Mouse (Mus musculus): ENCODE results near the gene Tsfm.
"Not testable (repeated sequence)": the region's sequence is repeated elsewhere in the genome, so short reads cannot be mapped to it uniquely, and the experiment has no call there.

The Tsfm gene

DNA sequence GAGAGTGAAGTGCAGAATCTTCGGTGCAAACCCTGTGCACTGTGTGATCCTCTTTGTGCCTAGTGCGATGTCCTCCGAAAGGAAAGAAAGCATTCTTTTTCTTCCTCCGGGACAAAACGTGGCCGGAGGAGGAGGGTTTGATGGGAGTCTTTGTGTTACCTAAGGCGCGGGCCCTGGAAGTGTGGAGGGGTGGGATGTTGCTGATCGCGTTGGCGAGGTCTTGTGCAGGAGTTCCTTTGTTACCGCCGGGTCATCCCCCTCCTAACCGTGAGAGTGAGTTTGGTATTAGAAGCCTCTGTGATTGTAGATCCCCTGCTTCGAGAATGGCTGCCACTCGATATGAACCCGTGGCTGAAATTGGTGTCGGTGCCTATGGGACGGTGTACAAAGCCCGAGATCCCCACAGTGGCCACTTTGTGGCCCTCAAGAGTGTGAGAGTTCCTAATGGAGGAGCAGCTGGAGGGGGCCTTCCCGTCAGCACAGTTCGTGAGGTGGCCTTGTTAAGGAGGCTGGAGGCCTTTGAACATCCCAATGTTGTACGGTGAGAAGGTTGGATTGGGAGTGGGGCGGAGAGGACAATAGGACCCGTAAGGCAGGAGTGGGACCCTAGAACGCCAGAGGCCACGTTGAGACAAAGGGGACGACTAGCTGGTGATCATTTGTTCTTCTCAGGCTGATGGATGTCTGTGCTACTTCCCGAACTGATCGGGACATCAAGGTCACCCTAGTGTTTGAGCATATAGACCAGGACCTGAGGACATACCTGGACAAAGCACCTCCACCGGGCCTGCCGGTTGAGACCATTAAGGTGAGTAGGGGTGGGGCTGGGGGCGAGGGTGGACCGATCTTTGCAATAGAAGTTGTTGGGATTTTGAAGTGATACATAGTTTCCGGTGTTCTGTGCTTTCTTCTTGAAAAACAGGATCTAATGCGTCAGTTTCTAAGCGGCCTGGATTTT is 33.6 kb upstream of the Tsfm start:
- no peak for DNase-seq (ENCODE audit: low spot score in 2 of 2)

DNA sequence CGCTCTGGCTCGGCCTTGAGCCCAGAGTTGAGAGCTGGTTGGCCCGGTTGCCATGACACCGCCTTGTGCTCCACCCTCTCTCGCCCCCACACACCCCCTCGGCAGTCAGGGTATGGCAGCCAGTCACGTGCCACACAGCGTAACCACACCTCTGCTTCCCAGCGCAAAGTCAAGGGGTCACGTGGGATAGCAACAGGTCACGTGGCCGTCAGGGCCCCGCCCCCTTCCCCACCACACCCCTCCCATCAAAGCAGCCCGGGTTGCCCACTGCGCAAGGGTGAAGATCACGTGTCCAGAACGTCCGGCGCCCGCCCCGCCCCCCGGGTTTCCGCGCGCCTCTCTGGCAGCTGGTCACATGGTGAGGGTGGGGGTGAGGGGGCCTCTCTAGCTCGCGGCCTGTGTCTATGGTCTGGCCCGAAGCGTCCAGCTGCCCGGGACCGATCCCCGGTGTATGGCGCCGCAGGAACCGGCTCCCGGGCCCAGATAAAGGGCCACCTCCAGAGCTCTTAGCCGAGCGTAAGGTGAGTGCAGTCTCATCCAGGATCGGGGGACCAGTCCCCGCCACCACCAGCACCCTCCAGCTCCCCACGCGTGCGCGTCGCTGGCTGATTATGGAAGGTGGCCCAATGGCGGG is 32.7 kb upstream of the Tsfm start, which contains the start of gene Cdk4:
Cdk4 (plus strand) TSS at position 296 of the 634 bp plus-strand sequence.
- DNase-seq (ENCODE audit: low spot score in 2 of 2) = peak; percentile 98

DNA sequence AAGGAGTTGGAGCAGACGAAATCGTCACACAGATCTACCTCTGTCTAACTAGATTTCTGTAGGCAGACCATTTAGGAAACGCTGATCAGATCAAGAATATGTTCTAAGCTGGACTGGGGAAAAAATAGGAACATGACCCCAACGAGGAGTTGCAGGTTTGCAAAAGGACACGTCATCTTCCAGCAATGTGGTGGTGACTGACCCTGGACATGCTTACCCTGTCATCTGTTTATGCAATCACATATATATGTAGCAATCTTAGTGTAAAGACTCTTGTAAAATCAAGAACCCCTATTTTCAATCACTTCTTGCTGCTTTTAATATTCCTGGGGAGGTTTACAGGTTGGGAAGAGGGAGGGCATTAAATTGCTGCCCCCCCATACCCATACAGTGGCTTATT is 31.9 kb upstream of the Tsfm start:
- no peak for DNase-seq (ENCODE audit: low spot score in 2 of 2)

DNA sequence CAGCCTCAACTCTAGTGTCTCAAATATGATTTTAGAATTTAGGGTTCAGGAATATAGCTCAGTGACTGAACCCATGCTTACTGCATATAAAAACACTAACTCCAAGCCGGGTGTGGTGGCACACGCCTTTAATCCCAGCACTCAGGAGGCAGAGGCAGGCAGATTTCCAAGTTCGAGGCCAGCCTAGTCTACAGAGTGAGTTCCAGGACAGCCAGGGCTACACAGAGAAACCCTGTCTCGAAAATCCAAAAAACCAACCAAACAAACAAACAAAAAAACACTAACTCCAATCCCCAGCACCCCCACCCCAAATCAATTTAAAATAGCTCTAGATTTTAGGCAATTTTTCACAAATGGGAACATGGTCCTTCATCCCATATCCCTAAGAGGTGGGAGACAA is 31.5 kb upstream of the Tsfm start:
- not testable (repeated sequence) for DNase-seq (ENCODE audit: low spot score in 2 of 2)

DNA sequence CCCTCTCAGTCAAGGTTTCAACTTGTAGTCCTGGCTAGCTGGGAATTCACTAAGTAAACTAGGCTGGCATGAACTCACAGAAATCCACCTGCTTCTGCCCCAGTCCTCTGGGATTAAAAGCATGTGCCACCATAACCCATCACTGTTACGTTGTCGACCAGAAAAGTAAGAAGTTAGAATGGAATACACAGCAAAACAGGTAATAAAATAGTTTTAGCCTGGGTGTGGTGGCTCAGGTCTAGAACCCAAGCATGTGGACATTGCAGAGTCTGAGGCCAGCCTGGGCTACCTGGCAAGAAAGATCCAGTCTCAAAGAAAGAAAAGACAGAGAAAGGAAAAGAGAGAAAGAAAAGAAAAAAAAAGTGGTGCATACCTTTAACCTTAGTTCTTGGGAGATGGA is 30.9 kb upstream of the Tsfm start:
- no peak for DNase-seq (ENCODE audit: low spot score in 2 of 2)

DNA sequence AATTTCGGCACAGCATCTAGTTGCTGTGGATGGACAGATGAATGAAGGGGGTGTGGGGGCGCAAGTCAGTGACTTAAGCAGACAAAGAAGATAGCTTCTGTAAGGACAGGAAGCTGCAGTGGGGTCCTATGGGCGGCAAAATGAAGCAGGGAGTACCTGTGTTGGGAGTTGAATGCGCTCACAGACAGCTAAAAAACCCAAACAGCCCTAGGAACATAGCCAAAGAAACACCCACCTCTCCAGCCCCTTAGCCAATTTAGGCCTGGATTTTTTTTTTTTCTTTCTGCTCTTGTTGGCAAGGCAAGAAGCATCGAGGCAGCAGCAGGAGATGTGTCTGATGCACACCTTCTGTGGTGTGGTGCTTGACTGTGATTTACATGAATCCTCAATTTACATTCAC is 30.4 kb upstream of the Tsfm start:
- DNase-seq (ENCODE audit: low spot score in 2 of 2) = no peak

DNA sequence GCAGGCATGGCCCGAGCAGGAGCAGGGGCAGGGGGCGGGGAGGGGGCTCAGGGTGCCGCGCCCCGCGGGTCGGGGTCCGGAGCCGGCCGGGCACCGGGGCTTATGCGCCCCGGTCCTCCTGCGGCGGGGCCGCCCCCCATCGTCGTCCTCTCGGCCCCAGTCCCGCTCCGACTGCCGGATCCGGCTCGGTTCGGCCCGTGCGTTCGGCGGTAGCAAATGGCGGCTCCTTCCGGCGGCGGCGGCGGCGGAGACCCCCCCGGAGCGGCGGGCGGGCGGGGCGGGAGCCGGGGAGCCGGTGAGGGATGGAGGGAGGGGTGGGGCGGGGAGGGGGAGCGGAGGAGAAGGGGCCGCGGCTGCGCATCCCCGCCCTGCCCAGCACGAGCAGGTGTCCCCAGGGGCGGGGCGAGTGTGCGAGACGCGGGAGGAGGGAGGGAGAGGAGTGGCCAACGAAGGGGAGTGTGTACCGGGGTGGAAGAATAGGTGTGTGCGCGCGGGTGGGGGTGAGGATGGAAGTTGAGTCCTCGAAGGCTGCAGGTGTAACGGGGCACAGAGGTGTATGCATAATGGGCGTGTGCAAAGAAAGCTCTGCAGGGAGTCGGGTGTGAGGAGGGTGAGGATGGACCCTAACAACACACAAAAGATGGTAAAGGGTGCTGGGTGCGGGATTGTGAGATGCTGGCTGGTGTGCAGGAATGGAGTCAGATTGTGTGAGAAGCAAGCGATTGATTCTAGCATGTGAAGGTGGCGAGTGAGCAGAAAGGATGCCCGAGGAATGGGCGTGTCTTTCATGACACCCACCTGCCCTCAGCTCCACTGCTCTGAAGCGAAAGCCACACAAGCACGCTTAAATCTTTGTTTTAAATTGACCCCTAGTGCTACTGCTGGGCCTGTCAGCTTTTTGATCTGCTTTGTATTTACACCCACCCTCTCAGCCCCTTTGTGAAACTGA is 29.6 kb upstream of the Tsfm start, which contains the start of gene March9:
March9 (minus strand) TSS at position 217 of the 949 bp plus-strand sequence.
- DNase-seq (ENCODE audit: low spot score in 2 of 2) = peak; percentile 67 to 71

DNA sequence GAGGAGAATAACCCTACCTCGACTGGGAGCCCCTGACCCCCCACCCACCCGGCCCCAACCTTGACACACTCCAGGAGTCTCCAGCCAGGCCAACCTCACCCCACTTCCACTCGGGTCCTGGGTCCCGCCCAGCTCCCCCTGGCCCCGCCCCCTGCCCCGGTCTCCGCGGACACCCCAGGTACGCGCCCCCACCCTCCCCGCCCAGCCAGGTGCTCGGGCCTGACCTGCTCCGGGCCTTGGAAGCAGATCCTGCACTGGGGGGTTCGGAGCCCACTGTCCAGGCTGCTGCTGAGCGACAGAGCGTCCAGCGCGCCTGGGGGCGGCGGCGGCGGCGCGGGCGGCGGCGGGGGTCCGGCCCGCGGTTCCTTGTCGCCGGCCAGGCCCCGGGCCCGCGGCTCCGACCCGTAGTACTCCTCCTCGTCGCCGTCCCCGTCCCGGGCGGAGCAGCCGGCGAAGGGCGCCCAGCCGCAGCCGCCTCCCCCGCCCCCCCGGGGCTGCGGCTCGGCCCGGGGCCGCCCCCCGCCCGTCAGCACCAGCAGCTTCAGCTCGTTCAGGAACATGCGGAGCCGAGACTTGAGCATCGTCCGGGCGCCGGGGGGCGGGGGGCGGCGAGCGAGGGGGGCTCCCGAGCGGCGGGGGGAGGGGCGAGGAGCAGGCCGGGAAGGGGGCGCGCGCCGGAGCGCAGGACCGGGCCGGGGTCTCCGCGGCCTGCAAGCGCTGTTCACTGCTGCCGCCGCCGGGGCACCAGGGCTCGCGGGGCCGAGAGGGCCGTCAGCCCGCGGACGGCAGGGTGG is 28.7 kb upstream of the Tsfm start:
- DNase-seq (ENCODE audit: low spot score in 2 of 2) = no peak

DNA sequence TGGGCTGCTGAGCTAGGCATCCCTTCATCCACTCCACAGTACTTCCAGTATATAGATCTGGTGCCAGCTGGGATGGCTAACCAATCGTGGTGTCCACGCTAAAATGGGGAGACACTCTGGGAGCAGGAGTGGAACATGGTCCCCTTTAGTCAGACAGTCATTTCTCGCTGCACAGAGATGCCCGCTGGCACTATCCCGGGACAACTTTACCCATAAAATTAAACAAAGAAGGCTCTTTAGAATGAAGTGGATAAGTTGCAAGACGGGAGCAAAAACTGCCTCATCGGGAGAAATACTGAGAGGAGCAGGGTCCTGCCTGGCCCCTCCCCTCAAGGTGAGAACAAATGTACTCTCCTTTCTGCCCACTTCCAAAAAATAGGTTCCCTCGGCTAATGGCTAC is 28.1 kb upstream of the Tsfm start:
- no peak for DNase-seq (ENCODE audit: low spot score in 2 of 2)

DNA sequence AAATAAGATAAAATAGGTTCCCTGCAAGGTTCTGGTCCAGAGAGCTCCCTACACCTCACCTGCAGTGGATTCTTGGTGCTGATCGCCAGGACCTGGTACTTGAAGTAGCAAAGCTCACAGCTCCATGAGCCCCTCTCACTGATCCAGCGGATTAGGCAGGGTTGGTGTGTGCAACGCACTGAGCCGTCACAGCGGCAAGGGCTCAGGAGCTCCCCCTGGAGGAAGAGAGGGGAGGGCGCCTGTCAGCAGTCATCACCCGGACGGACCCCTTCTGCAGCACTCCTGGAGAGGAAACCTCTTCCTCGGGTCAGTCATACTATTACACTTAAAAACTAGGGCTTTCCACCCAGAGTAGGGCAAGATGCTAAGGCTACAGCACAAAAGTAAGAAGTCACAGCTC is 27.5 kb upstream of the Tsfm start:
- peak; percentile 74 to 81 for DNase-seq (ENCODE audit: low spot score in 2 of 2)

DNA sequence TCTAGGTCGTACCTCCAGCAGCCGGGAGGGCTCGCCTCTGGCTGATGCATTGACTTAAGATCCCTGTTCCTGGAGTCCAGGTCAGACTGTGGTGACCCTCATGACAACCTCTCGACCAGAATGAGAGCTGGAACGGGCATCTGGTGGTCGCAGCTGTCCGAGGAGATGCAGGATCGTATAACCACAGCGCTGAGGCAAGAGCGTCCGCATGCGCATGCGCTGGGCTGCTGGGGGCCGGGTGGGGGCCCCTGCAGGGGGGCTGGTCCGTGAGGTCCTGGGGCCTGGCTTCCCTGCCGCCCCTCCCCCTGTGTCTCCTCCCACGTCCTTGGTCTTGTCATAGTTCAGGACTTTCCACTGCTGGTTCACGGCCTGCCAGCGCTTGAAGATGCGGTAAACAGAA is 25.9 kb upstream of the Tsfm start:
- no peak for DNase-seq (ENCODE audit: low spot score in 2 of 2)

DNA sequence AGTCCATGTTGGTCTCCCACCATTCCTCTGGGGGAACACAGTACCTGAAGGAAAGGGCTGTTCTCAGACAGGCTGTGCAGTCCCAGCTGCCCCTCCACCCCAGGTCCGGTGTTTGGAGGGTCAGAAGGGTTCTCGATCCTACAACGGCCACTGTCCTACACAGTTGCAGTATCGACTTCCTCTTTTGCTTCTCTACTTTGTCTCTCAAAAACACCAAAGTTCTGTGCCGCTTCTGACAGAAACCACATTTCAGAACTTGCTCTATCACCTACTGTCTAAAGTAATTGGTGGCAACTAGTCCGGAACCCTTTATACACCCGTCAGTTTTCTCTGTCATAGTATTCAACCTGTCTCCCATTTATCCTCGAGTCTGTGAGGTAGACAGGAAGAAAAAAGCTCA is 24.8 kb upstream of the Tsfm start:
- no peak for DNase-seq (ENCODE audit: low spot score in 2 of 2)

DNA sequence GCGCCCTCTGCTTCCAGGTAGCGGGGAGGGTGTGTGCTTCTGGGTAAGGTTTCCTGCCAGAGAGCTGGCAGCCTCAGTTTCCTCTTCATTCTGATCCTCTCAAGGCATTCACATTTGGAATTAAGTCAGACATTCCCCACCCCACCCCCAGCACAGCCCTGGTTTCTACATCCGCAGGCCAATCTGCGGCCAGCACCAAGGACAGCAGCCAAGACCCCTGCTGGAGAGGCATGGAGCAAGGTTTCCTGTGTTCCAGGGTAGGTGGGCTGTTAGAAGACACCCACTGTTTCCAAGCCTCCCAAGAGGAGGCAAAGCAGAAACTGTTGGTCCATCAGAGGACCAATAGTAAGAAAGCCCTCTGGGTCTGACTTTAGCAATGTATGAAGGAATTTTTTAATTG is 24.0 kb upstream of the Tsfm start:
- DNase-seq (ENCODE audit: low spot score in 2 of 2) = no peak

DNA sequence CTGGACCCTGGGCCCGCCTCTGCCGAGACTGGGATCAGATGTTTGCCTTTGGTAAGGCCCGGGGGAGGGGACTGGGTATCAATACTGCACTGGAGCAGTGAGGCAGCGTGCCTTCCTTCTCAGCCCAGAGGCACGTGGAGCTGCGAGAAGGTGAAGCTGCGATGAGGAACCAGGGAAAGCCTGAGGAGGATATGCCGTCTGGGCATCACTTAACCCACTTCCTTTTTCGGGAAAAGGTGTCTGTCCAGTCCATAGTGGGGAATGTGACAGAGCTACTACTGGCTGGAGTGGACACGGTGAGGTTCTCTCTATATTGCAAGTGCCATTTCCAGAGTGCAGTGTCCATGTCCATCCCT is 19.5 kb upstream of the Tsfm start:
- no peak for DNase-seq (ENCODE audit: low spot score in 2 of 2)

DNA sequence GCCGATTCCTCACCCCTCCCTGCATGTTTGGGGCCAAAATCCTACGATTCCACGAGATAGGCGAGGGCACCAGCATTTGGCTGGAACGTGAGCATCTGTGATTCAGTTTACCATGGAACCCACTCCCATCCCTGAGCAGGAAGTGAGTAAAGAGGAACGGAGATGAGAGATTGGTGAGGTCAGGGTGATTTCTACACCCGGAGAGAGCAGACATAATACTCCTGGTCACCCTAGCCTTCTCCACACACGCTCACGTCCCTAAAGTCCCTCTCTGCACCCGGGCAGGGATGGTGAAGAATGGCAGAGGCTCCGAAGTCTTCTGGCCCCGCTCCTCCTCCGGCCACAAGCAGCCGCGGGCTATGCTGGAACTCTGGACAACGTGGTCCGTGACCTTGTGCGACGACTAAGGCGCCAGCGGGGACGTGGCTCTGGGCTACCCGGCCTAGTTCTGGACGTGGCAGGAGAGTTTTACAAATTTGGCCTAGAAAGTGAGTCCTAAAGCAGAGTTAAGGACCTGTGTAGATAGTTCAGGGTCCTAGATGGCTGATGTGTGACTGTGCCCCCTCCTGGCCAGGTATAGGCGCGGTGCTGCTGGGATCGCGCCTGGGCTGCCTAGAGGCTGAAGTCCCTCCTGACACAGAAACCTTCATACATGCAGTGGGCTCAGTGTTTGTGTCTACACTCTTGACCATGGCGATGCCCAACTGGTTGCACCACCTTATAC is 18.9 kb upstream of the Tsfm start:
- DNase-seq (ENCODE audit: low spot score in 2 of 2) = no peak

DNA sequence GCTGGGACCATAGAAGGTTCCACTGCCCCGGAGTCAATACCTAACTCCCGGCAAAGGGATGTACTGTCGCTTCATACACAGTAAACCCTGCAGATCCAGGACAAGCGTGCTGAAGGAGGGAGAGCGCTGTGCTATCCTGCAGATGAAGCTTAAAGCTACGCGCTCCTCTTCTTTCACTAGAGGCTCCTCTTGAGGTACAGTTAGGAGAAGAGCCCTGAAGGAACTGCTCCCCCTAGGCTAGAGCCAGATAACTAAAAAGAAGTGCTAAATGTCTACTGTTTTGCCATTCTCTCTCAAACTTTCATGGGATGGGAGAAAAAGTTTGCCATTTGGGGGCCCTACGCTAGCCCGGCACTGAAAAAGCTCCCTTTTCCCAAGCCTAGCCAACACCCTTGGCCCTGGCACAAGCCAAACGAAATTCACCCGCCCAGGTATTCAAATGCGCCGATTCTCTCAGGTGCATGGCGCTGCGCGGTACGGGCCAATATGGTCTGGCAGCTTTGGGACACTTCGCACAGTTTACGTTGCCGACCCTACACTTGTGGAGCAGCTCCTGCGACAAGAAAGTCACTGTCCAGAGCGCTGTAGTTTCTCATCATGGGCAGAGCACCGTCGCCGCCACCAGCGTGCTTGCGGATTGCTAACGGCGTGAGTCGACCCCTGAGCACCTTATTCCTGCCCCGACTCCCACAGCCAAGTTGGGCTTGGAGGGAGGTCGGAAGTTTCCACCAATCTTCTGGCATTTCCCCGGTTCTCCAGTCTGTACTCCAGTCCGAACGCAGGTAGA is 18.2 kb upstream of the Tsfm start:
- no peak for DNase-seq (ENCODE audit: low spot score in 2 of 2)

DNA sequence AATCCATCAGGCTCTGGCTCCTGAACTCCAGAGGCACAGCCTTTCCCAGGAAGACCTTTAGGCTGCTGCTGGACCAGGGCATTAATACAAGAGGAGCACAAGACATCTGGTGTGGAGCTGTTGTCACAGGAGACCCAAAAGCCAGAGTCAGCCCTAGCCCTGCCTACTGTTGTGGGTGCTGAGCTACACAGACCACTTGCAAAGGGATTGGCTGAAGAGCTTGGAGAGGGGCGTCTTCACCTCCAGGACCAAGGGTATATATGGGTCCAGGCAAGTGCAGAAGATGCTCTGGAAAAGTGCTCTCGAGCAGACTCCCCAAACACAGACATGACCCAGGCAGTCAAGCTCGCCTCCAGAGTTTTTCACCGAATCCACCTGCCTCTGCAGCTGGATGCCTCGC is 17.3 kb upstream of the Tsfm start, which contains the start of gene Cyp27b1:
Cyp27b1 (plus strand) TSS at position 297 of the 400 bp plus-strand sequence.
- no peak for DNase-seq (ENCODE audit: low spot score in 2 of 2)

DNA sequence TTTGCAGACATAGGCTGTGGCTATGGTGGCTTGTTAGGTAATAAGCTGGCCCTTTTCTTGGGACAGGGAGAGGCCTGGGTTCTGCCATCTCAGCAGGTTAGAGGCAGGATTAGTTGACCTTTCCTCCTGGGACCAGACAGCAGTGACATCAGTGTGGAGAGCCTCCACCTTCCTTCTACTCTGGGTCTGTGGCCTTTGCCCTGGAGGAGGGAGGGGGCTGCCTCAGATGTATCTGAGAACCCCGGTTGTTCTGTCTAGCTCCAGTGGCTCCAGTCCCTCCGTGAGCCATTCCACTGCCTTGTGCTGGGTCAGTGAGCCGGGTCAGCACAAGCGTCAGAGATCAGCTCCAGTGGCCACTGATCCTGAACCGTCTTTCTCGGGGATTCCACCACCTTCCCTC is 12.5 kb upstream of the Tsfm start:
- no peak for DNase-seq (ENCODE audit: low spot score in 2 of 2)

DNA sequence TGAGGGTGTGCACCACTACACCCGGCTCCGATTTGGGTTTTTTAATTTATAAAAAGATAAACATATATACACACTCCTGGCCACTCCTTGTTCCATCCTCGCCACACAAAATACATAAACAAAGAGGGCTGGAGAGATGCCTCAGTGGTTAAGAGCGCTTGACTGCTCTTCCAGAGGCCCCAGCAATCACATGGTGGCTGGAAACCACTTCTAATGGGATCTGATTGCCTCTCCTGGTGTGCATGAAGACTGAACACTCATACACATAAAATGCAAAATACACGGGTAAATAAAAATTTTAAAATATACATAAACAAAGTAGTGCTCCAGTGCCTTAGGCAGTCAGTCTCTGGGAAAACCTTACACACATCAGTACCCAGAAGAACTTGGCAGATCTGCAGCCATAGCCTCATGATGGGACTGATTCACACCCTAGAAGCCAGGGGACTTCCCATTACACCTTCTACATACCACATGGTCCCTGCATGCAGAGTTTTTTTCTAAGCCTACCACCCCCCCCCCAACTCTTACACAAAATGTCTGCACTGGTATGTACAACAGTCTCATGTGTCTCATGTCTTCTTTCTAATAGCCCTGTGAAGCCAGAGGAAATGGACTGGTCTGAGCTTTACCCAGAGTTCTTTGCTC is 12.0 kb upstream of the Tsfm start:
- DNase-seq (ENCODE audit: low spot score in 2 of 2) = no peak

All from frontal cortex, postnatal 36 days (tissue).